Mouse (Mus musculus) stomach, embryonic 14.5 days (tissue): ENCODE data around the gene Mthfd2. TPM values are rescaled to one million over a fixed set of nuclear protein-coding genes. Genes with fewer than 3 reads are reported as not detected.
A peak's percentile ranks its signal among the peaks of the same experiment; 100 is the strongest.

Source experiments
- ATAC-seq: fragments of 200-750 bp; cut with Nextera tagmentation; 2 replicates; pipeline ENCODE4 v1.8.0; 2017; ENCODE audit warnings: low read depth, moderate TSS enrichment; ENCODE audit not compliant: insufficient number of reproducible peaks, insufficient read depth, low FRiP score
- H3K27ac ChIP-seq: fragments of 300-500 bp; sonication (generic); 2 replicates; pipeline ENCODE4 v1.5.1; 2014; ENCODE audit warnings: mild to moderate bottlenecking, low read length, moderate library complexity, mixed read lengths
- H3K27me3 ChIP-seq: fragments of 300-500 bp; sonication (generic); 2 replicates; pipeline ENCODE4 v1.6.1; 2014; ENCODE audit warnings: low read length, control low read depth, mixed read lengths; ENCODE audit not compliant: control insufficient read depth, insufficient read depth
- H3K36me3 ChIP-seq: fragments of 300-500 bp; sonication (generic); 2 replicates; pipeline ENCODE4 v1.6.1; 2014; ENCODE audit warnings: mild to moderate bottlenecking, control low read depth, low read length, moderate library complexity, mixed read lengths; ENCODE audit not compliant: control insufficient read depth, insufficient read depth
- H3K4me1 ChIP-seq: fragments of 300-500 bp; sonication (generic); 2 replicates; pipeline ENCODE4 v1.6.1; 2014; ENCODE audit warnings: low read length, control low read depth, mixed read lengths; ENCODE audit not compliant: control insufficient read depth, insufficient read depth
- H3K4me2 ChIP-seq: fragments of 300-500 bp; sonication (generic); replicated peaks from 2 replicates; pipeline ENCODE4 v1.6.1; 2014; ENCODE audit warnings: low read depth, low read length, control low read depth
- H3K4me3 ChIP-seq: fragments of 300-500 bp; sonication (generic); 2 replicates; pipeline ENCODE4 v1.5.1; 2014; ENCODE audit warnings: low read depth, low read length, control low read depth
- H3K9ac ChIP-seq: fragments of 300-500 bp; sonication (generic); replicated peaks from 2 replicates; pipeline ENCODE4 v1.6.1; 2014; ENCODE audit warnings: low read depth, mild to moderate bottlenecking, control low read depth, low read length, moderate library complexity, mixed read lengths
- H3K9me3 ChIP-seq: fragments of 300-500 bp; sonication (generic); 2 replicates; pipeline ENCODE4 v1.6.1; 2016; ENCODE audit warnings: low read depth, low read length, control low read depth; ENCODE audit not compliant: control insufficient read depth
- WGBS: fragments of 180-500 bp; shearing (Covaris S2); extraction: QIAGEN DNeasy Blood & Tissue Kit; methylation state at CpG from one replicate; pipeline ENCODE4 v1.1.7; 2014; 5-methylcytosine and 5-hydroxymethylcytosine counted together
- polyA plus RNA-seq: library from polyadenylated mRNA; unstranded; fragments of >200 nt; fragmentation: Nextera tagmentation; extraction: Ambion mirVana; gene quantifications from 2 replicates; pipeline ENCODE4 v1.2.1, GENCODE M21; 2014

The Mthfd2 gene
- polyA plus RNA-seq, 1 experiment from 2014 or later = 32.4 TPM

- H3K4me1 ChIP-seq = no peaks in the 10 kb centered on the region
- H3K4me3 ChIP-seq = no peak overlapping the region
- no peaks in the 10 kb centered on the region for H3K36me3 ChIP-seq
- no peak overlapping the region for H3K27ac ChIP-seq
- WGBS = 87% methylated on average over 11 of the region's 11 CpGs
- no peak overlapping the region for H3K4me2 ChIP-seq
- ATAC-seq = no peak
- H3K9me3 ChIP-seq = no peaks in the 10 kb centered on the region
- no peak overlapping the region for H3K9ac ChIP-seq
- no peaks in the 10 kb centered on the region for H3K27me3 ChIP-seq
Measured at GRCm38 (mm10) chr6:83273733-83274132, 52.0 kb downstream of the Mthfd2 start.

DNA sequence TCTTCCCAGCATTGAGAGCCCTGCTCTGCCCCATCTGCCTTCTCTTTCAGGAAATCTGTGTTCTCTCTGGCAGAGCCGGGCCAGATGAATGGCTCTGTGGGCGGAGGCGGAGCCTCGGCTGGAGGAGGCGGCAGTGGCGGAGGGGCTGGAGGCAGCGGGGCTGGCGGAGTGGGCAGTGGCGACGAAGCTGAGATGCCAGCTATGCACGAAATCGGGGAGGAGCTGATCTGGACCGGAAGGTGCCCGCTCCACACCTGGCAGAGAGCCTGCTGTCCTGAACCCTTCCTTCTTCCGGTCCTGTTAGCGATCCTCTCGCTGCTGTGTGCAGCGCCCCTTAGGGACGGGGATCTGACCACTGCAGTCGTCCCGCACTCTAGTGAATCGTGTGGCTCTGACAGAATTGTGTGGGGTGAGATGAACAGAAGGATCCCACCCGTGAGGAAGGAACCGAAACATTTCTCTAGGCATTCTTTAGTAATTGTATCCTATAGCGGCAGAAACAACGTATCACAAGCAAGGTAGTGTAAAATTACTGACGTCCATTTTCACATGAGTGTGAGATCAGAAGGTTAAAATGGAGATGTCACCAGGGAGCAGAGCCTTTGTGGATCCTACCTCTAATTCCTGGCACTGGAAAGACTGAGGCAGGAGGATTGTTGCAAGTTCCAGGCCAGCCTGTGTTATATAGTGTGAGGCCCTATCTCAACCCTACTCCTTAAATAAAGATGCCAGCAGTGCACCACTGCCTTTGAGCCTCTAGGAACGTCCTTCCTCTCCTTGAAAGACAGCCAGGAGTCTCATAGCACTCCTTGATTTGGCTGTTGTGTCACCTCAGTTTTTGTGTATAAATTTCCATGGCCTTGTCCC is 57.3 kb downstream of the Mthfd2 start:
- H3K4me1 ChIP-seq = no peaks in the 10 kb centered on the region
- no peaks in the 10 kb centered on the region for H3K9me3 ChIP-seq
- WGBS = 2% methylated on average over 25 of the region's 28 CpGs
- peak overlapping the region; percentile 50 for H3K4me2 ChIP-seq
- peak overlapping the region; percentile 29 for H3K27ac ChIP-seq
- peak overlapping the region; percentile 40 for H3K4me3 ChIP-seq
- ATAC-seq = peak; percentile 88
- H3K9ac ChIP-seq = peak overlapping the region; percentile 29; the same call in 1 of the 2 replicates
- no peaks in the 10 kb centered on the region for H3K36me3 ChIP-seq
- H3K27me3 ChIP-seq = no peaks in the 10 kb centered on the region

- ATAC-seq = no peak
- Histone ChIP-seq H3K4me2 (peak overlapping the region; percentile 50; the same call in 1 of the 2 replicates), H3K27ac (no peak overlapping the region), H3K27me3 (no peaks in the 10 kb centered on the region), H3K4me1 (no peaks in the 10 kb centered on the region), H3K9me3 (no peaks in the 10 kb centered on the region), H3K4me3 (peak overlapping the region; percentile 40), H3K36me3 (no peaks in the 10 kb centered on the region), H3K9ac (peak overlapping the region; percentile 29; the same call in 1 of the 2 replicates)
- WGBS = 54% methylated on average over 4 of the region's 4 CpGs
Measured at GRCm38 (mm10) chr6:83267616-83268015, 58.1 kb downstream of the Mthfd2 start.

- no peak for ATAC-seq
- 91% methylated on average over 4 of the region's 4 CpGs for WGBS
- no peaks in the 10 kb centered on the region for H3K27me3 ChIP-seq
Measured at GRCm38 (mm10) chr6:83265653-83266052, 60.1 kb downstream of the Mthfd2 start.

GRCm38 (mm10) chr6:83265253-83265652 is 60.5 kb downstream of the Mthfd2 start:
- H3K9ac ChIP-seq = no peak overlapping the region
- no peaks in the 10 kb centered on the region for H3K4me1 ChIP-seq
- H3K9me3 ChIP-seq = no peaks in the 10 kb centered on the region
- ATAC-seq = no peak
- H3K36me3 ChIP-seq = no peaks in the 10 kb centered on the region
- H3K27ac ChIP-seq = no peak overlapping the region
- H3K4me3 ChIP-seq = no peak overlapping the region
- no peak overlapping the region for H3K4me2 ChIP-seq
- no peaks in the 10 kb centered on the region for H3K27me3 ChIP-seq

More at GRCm38 (mm10) chr6:83265653-83266052, 60.1 kb downstream of the Mthfd2 start:
- no peak overlapping the region for H3K4me2 ChIP-seq
- H3K4me3 ChIP-seq = no peak overlapping the region
- H3K27ac ChIP-seq = no peak overlapping the region
- no peaks in the 10 kb centered on the region for H3K36me3 ChIP-seq
- H3K9me3 ChIP-seq = no peaks in the 10 kb centered on the region
- no peak overlapping the region for H3K9ac ChIP-seq
- no peaks in the 10 kb centered on the region for H3K4me1 ChIP-seq

- H3K4me2 ChIP-seq = no peak overlapping the region
- no peaks in the 10 kb centered on the region for H3K36me3 ChIP-seq
- H3K4me1 ChIP-seq = no peaks in the 10 kb centered on the region
- ATAC-seq = no peak
- H3K27ac ChIP-seq = no peak overlapping the region
- no peak overlapping the region for H3K4me3 ChIP-seq
- no peak overlapping the region for H3K9ac ChIP-seq
- H3K9me3 ChIP-seq = no peaks in the 10 kb centered on the region
- H3K27me3 ChIP-seq = no peaks in the 10 kb centered on the region
- WGBS = 74% methylated on average over 1 of the region's 1 CpGs
Measured at GRCm38 (mm10) chr6:83264516-83264915, 61.2 kb downstream of the Mthfd2 start.

Other genes starting within 250 kb of the Mthfd2 start
- gene Pcgf1, start 248.0 kb downstream of the Mthfd2 start, polyA plus RNA-seq = 33.0 and 38.8 TPM in 2 replicates
- gene Lbx2, start 239.5 kb downstream of the Mthfd2 start, polyA plus RNA-seq = 1.2 and 1.8 TPM in 2 replicates
- gene Ccdc142, start 224.3 kb downstream of the Mthfd2 start, polyA plus RNA-seq = 2.0 and 3.5 TPM in 2 replicates
- gene Gm42688, start 224.3 kb downstream of the Mthfd2 start, polyA plus RNA-seq = 1.7 and 2.0 TPM in 2 replicates
- gene Mrpl53, start 216.9 kb downstream of the Mthfd2 start, polyA plus RNA-seq = 114 and 129 TPM in 2 replicates
- 24.4 and 31.2 TPM in 2 replicates for gene Mogs, start 210.4 kb downstream of the Mthfd2 start, polyA plus RNA-seq
- 91.3 and 99.6 TPM in 2 replicates for gene Wbp1, start 204.3 kb downstream of the Mthfd2 start, polyA plus RNA-seq
- 13.6 and 16.5 TPM in 2 replicates for gene Ino80b, start 200.5 kb downstream of the Mthfd2 start, polyA plus RNA-seq
- gene Rtkn, start 190.4 kb downstream of the Mthfd2 start, polyA plus RNA-seq = 18.8 and 19.2 TPM in 2 replicates
- 5.3 and 5.8 TPM in 2 replicates for gene Wdr54, start 169.5 kb downstream of the Mthfd2 start, polyA plus RNA-seq
- 0.77 and 1.2 TPM in 2 replicates for gene 1700003E16Rik, start 169.5 kb downstream of the Mthfd2 start, polyA plus RNA-seq
- gene Dctn1, start 160.0 kb downstream of the Mthfd2 start, polyA plus RNA-seq = 70.4 and 73.9 TPM in 2 replicates
- 0.34 and 0.38 TPM in 2 replicates for gene Slc4a5, start 106.1 kb downstream of the Mthfd2 start, polyA plus RNA-seq
- gene Mob1a, start 108 bp upstream of the Mthfd2 start, polyA plus RNA-seq = 78.5 and 81.2 TPM in 2 replicates
- 118 and 123 TPM in 2 replicates for gene Bola3, start 23.2 kb upstream of the Mthfd2 start, polyA plus RNA-seq
- gene Tet3, start 133.2 kb upstream of the Mthfd2 start, polyA plus RNA-seq = 43.7 and 49.2 TPM in 2 replicates
- gene Dguok, start 181.1 kb upstream of the Mthfd2 start, polyA plus RNA-seq = 81.3 and 95.0 TPM in 2 replicates
- gene Actg2, start 210.4 kb upstream of the Mthfd2 start, polyA plus RNA-seq = 1,372 and 1,469 TPM in 2 replicates
- 28.0 and 28.3 TPM in 2 replicates for gene Stambp, start 246.8 kb upstream of the Mthfd2 start, polyA plus RNA-seq